Mouse (Mus musculus): ENCODE results near the gene Rnf186. TPM values are rescaled to one million over a fixed set of nuclear protein-coding genes. Genes with fewer than 3 reads are reported as not detected.

Gene Rnf186
- polyA plus RNA-seq, 1 experiment from 2014 or later = 65.2 TPM

DNA sequence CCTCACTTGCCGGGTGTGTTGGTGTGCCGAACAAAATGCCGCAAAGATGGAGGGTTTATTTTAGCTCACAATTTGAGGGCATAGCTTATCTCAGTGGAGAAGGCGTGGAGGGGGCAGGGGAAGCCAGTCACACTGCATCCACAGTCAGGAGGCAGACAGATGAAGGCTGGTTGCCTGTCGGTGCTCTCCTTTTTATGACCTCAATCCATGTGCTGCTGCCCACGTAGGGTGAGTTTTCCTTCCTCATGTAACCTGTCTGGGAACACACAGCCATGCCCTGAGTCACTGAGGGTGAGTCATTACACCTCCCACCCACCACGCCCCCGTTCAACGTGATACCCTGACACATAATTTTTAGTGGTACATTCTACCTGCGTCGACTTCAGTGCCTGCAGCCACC lies 31.7 kb downstream of the Rnf186 start:
- 0 out of 2 replicates have a peak, but pooled peaks cover 7% of the 10 kb centered on the region for H3K4me1 ChIP-seq (replicated peaks; ENCODE audit: control insufficient read depth, insufficient read depth, low read length)
- no peak overlapping the region for H3K4me2 ChIP-seq (replicated peaks; ENCODE audit: low read depth)
- H3K4me3 ChIP-seq (ENCODE audit: low read depth, low read length) = no peak overlapping the region
- H3K9me3 ChIP-seq (ENCODE audit: control insufficient read depth) = no peaks in the 10 kb centered on the region
- TF ChIP-seq CTCF (IDR thresholded peaks at IDR 0.05; ENCODE audit: low read depth) = no peak
- H3K36me3 ChIP-seq (ENCODE audit: control insufficient read depth, insufficient read depth) = no peaks in the 10 kb centered on the region
- 52% methylated on average over 11 of the region's 11 CpGs for WGBS
- no peak overlapping the region for H3K27ac ChIP-seq (ENCODE audit: low read depth, low read length)
- ATAC-seq = no peak
- no peak overlapping the region for H3K9ac ChIP-seq (ENCODE audit: low read depth, low read length)
- H3K27me3 ChIP-seq (replicated peaks; ENCODE audit: control insufficient read depth, insufficient read depth, low read length) = no peaks in the 10 kb centered on the region

DNA sequence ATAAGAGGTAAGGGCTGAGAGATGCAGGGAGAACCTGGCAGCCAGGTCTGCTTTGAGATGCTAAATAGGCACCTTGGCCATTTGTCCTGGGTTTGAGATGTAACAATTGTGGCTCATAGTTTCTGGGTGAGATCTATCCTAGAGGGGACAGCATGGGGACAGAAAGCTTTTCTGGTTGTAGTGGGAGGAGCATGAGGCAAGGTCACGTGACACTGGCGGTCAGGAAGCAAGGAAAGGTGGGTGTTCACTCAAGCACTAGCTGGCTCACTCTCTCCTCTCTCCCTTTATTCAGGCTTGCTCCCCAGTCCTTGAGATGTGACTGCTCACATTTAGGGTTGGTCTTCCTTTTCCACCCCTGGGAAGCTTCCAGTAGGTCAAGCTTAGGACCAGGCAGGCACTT lies 34.1 kb downstream of the Rnf186 start:
- no peaks in the 10 kb centered on the region for H3K36me3 ChIP-seq (ENCODE audit: control insufficient read depth, insufficient read depth)
- H3K27ac ChIP-seq (ENCODE audit: low read depth, low read length) = no peak overlapping the region
- no peak overlapping the region for H3K4me3 ChIP-seq (ENCODE audit: low read depth, low read length)
- H3K27me3 ChIP-seq (replicated peaks; ENCODE audit: control insufficient read depth, insufficient read depth, low read length) = no peaks in the 10 kb centered on the region
- TF ChIP-seq CTCF (IDR thresholded peaks at IDR 0.05; ENCODE audit: low read depth) = no peak
- ATAC-seq = no peak
- H3K9ac ChIP-seq (ENCODE audit: low read depth, low read length) = no peak overlapping the region
- peaks cover 7% of the 10 kb centered on the region; the same call in 1 of the 2 replicates for H3K4me1 ChIP-seq (replicated peaks; ENCODE audit: control insufficient read depth, insufficient read depth, low read length)
- no peak overlapping the region for H3K4me2 ChIP-seq (replicated peaks; ENCODE audit: low read depth)
- no peaks in the 10 kb centered on the region for H3K9me3 ChIP-seq (ENCODE audit: control insufficient read depth)
- WGBS = 52% methylated on average over 2 of the region's 2 CpGs

- peak; percentile 75 for TF ChIP-seq CTCF (IDR thresholded peaks at IDR 0.05; ENCODE audit: low read depth)
- 20% methylated on average over 6 of the region's 6 CpGs for WGBS
- H3K9ac ChIP-seq (ENCODE audit: low read depth, low read length) = no peak overlapping the region
- H3K4me2 ChIP-seq (replicated peaks; ENCODE audit: low read depth) = no peak overlapping the region
- H3K4me3 ChIP-seq (ENCODE audit: low read depth, low read length) = no peak overlapping the region
- peak; percentile 14; the same call in 1 of the 2 replicates for ATAC-seq
- H3K27ac ChIP-seq (ENCODE audit: low read depth, low read length) = no peak overlapping the region
- peaks cover 7% of the 10 kb centered on the region; the same call in 1 of the 2 replicates for H3K4me1 ChIP-seq (replicated peaks; ENCODE audit: control insufficient read depth, insufficient read depth, low read length)
- no peaks in the 10 kb centered on the region for H3K36me3 ChIP-seq (ENCODE audit: control insufficient read depth, insufficient read depth)
- H3K9me3 ChIP-seq (ENCODE audit: control insufficient read depth) = no peaks in the 10 kb centered on the region
- H3K27me3 ChIP-seq (replicated peaks; ENCODE audit: control insufficient read depth, insufficient read depth, low read length) = no peaks in the 10 kb centered on the region
Observed at GRCm38 (mm10) chr4:139001433-139001832, 34.5 kb downstream of the Rnf186 start.

DNA sequence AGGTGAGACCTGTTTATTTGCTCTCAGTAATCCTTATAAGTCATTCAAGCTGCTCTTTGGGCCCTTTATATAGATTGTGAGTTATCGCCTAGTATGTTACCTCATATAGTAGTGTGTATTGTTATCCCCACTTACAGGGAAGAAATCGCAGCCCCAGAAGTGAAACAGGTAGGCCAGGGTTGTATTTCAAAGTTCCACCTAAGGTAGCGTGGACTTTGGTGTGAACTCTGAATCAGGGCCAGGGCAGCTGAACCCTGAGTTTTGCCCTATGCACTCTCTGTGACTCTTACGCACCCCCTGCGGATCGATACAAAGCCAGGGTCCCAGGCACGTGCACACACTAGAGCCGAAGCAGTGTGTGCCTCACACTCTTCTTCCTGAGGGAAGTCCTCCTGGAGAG lies 37.2 kb downstream of the Rnf186 start:
- Histone ChIP-seq H3K9ac (ENCODE audit: low read depth, low read length) (no peak overlapping the region), H3K36me3 (ENCODE audit: control insufficient read depth, insufficient read depth) (no peaks in the 10 kb centered on the region), H3K4me3 (ENCODE audit: low read depth, low read length) (no peak overlapping the region), H3K27ac (ENCODE audit: low read depth, low read length) (peak overlapping the region; percentile 81), H3K4me2 (replicated peaks; ENCODE audit: low read depth) (no peak overlapping the region), H3K4me1 (replicated peaks; ENCODE audit: control insufficient read depth, insufficient read depth, low read length) (peaks cover 7% of the 10 kb centered on the region), H3K27me3 (replicated peaks; ENCODE audit: control insufficient read depth, insufficient read depth, low read length) (no peaks in the 10 kb centered on the region), H3K9me3 (ENCODE audit: control insufficient read depth) (no peaks in the 10 kb centered on the region)
- WGBS = 41% methylated on average over 8 of the region's 8 CpGs
- ATAC-seq = peak; percentile 66
- TF ChIP-seq CTCF (IDR thresholded peaks at IDR 0.05; ENCODE audit: low read depth) = no peak

GRCm38 (mm10) chr4:139005214-139005613 lies 38.3 kb downstream of the Rnf186 start:
- WGBS = 63% methylated on average over 6 of the region's 6 CpGs
- no peak for ATAC-seq

GRCm38 (mm10) chr4:139007353-139007752 lies 40.4 kb downstream of the Rnf186 start:
- Histone ChIP-seq H3K27ac (ENCODE audit: low read depth, low read length) (peak overlapping the region; percentile 73), H3K4me2 (replicated peaks; ENCODE audit: low read depth) (no peak overlapping the region), H3K9ac (ENCODE audit: low read depth, low read length) (no peak overlapping the region), H3K36me3 (ENCODE audit: control insufficient read depth, insufficient read depth) (0 out of 2 replicates have a peak, but pooled peaks cover 3% of the 10 kb centered on the region), H3K27me3 (replicated peaks; ENCODE audit: control insufficient read depth, insufficient read depth, low read length) (no peaks in the 10 kb centered on the region), H3K4me1 (replicated peaks; ENCODE audit: control insufficient read depth, insufficient read depth, low read length) (peaks cover 2% of the 10 kb centered on the region), H3K9me3 (ENCODE audit: control insufficient read depth) (no peaks in the 10 kb centered on the region), H3K4me3 (ENCODE audit: low read depth, low read length) (no peak overlapping the region)
- no peak for TF ChIP-seq CTCF (IDR thresholded peaks at IDR 0.05; ENCODE audit: low read depth)
- WGBS = 42% methylated on average over 3 of the region's 3 CpGs
- ATAC-seq = no peak

More at GRCm38 (mm10) chr4:139005214-139005613, 38.3 kb downstream of the Rnf186 start:
- no peak for TF ChIP-seq CTCF (IDR thresholded peaks at IDR 0.05; ENCODE audit: low read depth)
- Histone ChIP-seq H3K4me1 (replicated peaks; ENCODE audit: control insufficient read depth, insufficient read depth, low read length) (peaks cover 7% of the 10 kb centered on the region), H3K4me3 (ENCODE audit: low read depth, low read length) (no peak overlapping the region), H3K4me2 (replicated peaks; ENCODE audit: low read depth) (no peak overlapping the region), H3K27me3 (replicated peaks; ENCODE audit: control insufficient read depth, insufficient read depth, low read length) (no peaks in the 10 kb centered on the region), H3K9ac (ENCODE audit: low read depth, low read length) (no peak overlapping the region), H3K9me3 (ENCODE audit: control insufficient read depth) (no peaks in the 10 kb centered on the region), H3K36me3 (ENCODE audit: control insufficient read depth, insufficient read depth) (no peaks in the 10 kb centered on the region), H3K27ac (ENCODE audit: low read depth, low read length) (no peak overlapping the region)
